Mouse (Mus musculus): Measurements from ENCODE around the gene 1700080O16Rik.

Gene 1700080O16Rik

DNA sequence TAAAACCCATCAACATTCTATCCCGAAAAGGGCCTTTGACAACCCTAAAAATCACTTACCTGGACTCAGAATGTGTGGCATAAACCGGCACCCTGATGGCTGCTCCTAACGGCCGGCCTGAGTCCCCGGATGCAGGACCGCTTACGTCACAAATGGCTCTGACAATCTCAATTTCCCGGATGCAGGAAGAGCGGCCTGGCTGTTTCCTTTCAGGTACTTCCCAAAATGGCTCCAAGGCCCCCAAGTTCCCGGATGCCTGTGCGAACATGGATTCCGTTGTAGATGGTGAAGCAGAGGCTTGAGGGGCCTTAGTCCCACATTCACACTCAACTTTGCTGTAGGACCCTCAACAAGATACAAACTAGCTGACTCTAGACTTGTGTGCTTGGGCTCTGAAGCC lies at the start of gene 1700080O16Rik:
TSS of gene 1700080O16Rik (minus strand) at position 101 of the 400 bp plus-strand sequence.
- DNase-seq (ENCODE audit: low read depth), result no peak

DNA sequence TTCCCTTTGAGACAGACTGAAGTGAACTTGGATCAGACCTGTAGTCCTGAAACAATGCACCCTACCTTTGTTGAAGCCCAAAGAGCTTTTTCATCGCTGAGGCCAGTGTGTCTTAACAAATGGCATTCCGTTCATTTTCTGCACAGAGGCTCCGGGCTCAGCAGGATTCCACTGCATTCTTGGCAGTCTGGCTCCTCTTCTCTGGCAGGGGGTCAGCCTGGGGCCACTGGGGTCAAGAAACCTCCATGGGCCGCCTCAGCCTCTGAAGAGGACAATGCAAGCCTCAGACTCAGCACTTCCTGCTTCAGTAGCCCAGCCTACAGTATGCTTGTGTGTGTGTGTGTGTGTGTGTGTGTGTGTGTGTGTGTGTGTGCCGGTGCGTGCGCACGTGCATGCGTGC lies 45.1 kb upstream of the 1700080O16Rik start:
- no peak for DNase-seq (ENCODE audit: low read depth)

DNA sequence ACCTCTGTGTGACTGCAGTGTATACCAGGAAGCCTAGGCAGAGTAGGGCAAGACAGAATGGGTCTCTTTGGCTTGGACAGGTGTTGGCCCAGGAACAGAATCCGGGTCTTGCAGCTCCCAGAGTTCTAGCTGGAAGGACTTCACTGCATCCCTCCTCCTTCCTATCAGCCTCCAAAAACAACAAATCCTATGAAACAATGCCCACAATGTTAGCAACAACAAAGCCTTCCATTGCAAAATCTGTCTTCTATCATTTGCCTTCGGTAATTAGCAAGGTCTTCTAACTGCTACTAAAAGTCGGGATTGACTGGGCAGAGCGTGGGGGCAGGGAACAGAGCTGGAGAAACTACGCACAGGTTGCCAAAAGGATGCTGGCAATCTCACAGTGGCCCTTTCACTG lies 27.5 kb upstream of the 1700080O16Rik start:
- DNase-seq (ENCODE audit: low read depth), result no peak

DNA sequence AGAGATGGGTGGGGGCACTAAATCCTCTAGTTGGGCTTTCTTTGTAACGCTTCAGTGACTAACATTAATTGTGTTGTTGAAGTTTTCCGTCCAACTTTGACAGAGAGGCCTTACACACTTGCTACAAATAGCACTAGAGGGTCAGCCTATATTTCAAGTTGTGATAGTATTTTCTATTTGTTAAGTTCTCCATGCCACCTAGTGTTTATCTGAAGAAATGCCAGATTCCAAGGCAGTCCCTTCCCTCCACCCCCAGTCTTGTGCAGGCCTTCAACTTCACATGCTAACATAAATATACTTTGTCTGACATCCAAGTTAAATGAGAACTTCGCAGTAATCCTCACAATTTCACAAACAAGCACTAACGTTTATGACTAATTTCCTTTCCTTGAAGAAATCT lies 26.9 kb upstream of the 1700080O16Rik start:
- DNase-seq (ENCODE audit: low read depth), result peak; percentile 3

GRCm38 (mm10) chrX:51976361-51976760 lies 3.8 kb upstream of the 1700080O16Rik start:
- DNase-seq (ENCODE audit: low read depth), result no peak

DNA sequence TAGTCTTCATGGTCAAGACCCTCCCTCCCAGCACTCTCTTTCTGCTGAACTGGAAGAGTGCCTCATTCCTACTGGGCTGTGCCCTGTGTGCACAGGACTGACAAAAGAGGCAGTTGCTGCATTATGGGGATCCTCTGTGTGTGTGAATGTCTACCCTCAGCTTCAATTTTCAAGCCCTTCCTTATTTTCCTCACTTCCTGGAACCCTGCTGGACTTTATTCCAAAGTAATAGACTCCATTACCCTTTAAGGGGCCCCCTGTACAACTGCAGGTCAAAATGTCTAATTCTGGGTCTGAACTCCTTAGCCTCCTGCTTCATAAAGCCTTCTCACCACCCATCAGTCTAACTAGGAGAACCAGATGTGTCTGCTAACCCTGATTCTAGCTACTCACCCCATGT lies 2.0 kb upstream of the 1700080O16Rik start:
- DNase-seq (ENCODE audit: low read depth), result no peak

GRCm38 (mm10) chrX:51948071-51948470 lies 24.5 kb downstream of the 1700080O16Rik start:
- peak; percentile 26 for DNase-seq (ENCODE audit: low read depth)

DNA sequence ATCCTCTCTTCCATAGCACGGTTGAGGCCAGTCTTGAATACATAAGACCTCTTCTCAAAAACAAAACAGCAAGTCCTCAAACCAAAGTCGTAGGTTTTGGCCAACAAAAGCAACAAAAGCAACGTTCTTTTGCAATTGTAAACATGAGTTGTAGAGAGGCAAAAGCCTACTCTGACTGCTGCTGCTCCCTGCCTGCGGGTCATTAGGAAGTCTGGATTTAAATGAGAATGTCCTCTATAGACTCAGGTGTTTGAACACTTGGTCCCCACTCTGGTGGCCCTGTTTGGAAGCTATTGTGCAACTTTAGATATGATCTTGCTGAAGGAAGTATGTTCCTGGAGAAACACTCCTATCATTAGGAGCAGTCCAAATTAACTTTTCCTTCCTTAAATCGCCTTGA lies 34.5 kb downstream of the 1700080O16Rik start:
- no peak for DNase-seq (ENCODE audit: low read depth)

- no peak for DNase-seq (ENCODE audit: low read depth)
Observed at GRCm38 (mm10) chrX:51919091-51919490, 53.5 kb downstream of the 1700080O16Rik start.
